Comparison of ENCODE assay signal across 7 mouse cellular contexts in the genomic region with DNA sequence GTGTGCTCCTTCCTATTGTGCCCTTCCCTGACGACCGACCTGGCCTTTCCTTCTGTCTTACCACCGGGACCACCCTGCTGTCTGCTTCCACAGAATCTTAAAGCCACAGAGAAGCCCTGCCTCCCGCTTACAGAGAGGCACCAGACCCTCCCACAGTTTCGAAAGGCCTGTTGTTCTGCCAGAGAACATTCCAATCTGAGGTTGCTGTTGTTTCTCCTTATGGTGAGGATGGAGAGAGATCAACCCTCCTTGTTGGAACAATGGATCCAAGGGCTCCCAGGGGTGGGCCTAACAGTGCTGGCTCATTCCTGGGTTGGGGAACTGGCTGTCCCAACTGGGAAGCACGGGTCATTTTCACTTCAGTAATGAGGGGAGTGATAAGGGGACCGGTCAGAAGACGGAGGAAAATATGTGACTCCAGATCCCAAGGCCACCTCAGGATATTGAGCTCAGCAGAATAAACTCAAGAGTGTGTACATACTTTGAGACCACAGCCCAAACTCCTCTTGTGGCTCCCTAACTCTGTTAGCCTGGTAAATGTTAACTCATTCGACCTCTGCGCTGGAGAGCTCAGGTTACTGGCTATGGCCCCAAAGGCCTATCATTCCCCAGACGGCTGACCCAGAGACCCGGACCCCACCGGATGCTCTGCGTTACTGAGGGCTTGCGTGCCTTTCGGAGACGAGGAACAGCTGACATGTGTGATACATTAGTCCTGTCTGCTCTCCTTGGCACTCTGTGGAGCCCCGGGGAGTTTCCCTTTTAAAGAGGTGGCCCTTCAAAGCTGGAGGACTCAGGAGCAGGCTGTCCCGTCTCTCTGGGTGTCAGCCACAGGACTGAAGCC. TPM values are rescaled to one million over a fixed set of nuclear protein-coding genes. Genes with fewer than 3 reads are reported as not detected.
DNase-seq lines count a peak whose midpoint lies in the region; ATAC-seq lines count a peak whose summit lies in the region.

TSS of gene Dpep1 (plus strand) at position 677 of the 844 bp plus-strand sequence.

- 24% methylated on average over 19 of the region's 19 CpGs for WGBS in embryonic facial prominence, embryonic 10.5 days
- 57% methylated on average over 19 of the region's 19 CpGs for WGBS in midbrain, embryonic 13.5 days

- no peaks in the 10 kb centered on the region for H3K9me3 ChIP-seq in embryonic facial prominence, embryonic 10.5 days
- H3K9me3 ChIP-seq in midbrain, embryonic 13.5 days = no peaks in the 10 kb centered on the region

- peaks cover 75% of the 10 kb centered on the region for H3K4me1 ChIP-seq in embryonic facial prominence, embryonic 10.5 days
- H3K4me1 ChIP-seq in midbrain, embryonic 13.5 days (replicated peaks) = no peaks in the 10 kb centered on the region; the same call in 1 of the 2 replicates

- no peak within 1 kb of the TSS for H3K9ac ChIP-seq in midbrain, embryonic 13.5 days (replicated peaks)

- no peak within 1 kb of the TSS for H3K4me2 ChIP-seq in midbrain, embryonic 13.5 days (replicated peaks)

- DNase-seq in embryonic facial prominence, embryonic 10.5 days (ENCODE audit: low spot score) = peak; percentile 86
- DNase-seq in heart, adult 9 months (ENCODE audit: low spot score in 2 of 2) = peak; percentile 83 to 85
- peak; percentile 81 for DNase-seq in kidney, postnatal 10 days
- peak; percentile 83 for DNase-seq in skeletal muscle tissue, adult 2 months (ENCODE audit: low read depth, low spot score)
- no peak for DNase-seq in c-Kit-positive CD71-positive TER-119-positive erythroid progenitor cells, embryonic 14.5 days (ENCODE audit: low spot score)
- DNase-seq in spleen, postnatal 14 days (ENCODE audit: low spot score in 2 of 2) = no peak

- 0 out of 2 replicates have a peak, but pooled peaks cover 4% of the 10 kb centered on the region for H3K27me3 ChIP-seq in embryonic facial prominence, embryonic 10.5 days (replicated peaks; ENCODE audit: low read depth, poor library complexity, severe bottlenecking)
- no peaks in the 10 kb centered on the region for H3K27me3 ChIP-seq in midbrain, embryonic 13.5 days

- no peak for ATAC-seq in midbrain, embryonic 13.5 days

- H3K36me3 ChIP-seq in embryonic facial prominence, embryonic 10.5 days (replicated peaks) = no peaks in the 10 kb centered on the region
- no peaks in the 10 kb centered on the region for H3K36me3 ChIP-seq in midbrain, embryonic 13.5 days

- peak within 1 kb of the TSS; percentile 81 for H3K27ac ChIP-seq in embryonic facial prominence, embryonic 10.5 days (replicated peaks)
- no peak within 1 kb of the TSS for H3K27ac ChIP-seq in midbrain, embryonic 13.5 days

- H3K4me3 ChIP-seq in embryonic facial prominence, embryonic 10.5 days = peak within 1 kb of the TSS; percentile 37
- H3K4me3 ChIP-seq in midbrain, embryonic 13.5 days (replicated peaks) = no peak within 1 kb of the TSS

RNA-seq across cellular contexts. Expression of gene Dpep1, which starts in this region (rescaled TPM):
- 10.5 and 13.0 TPM in 2 replicates for polyA plus RNA-seq in embryonic facial prominence, embryonic 10.5 days (2016; fragmentation: Nextera tagmentation; extraction: Ambion mirVana)
- not detected in 2 replicates for polyA plus RNA-seq in midbrain, embryonic 13.5 days (2015; fragmentation: Nextera tagmentation; extraction: Ambion mirVana)

Comparison
In these comparisons a context has a peak if more than half of its experiments do, and no peak if none do; other contexts are left out.
1. RNA of gene Dpep1 (polyA plus RNA-seq): 10.5 to 13.0 TPM in embryonic facial prominence, embryonic 10.5 days; not detected in midbrain, embryonic 13.5 days; every median in the first group is over 10 times any median in the second.
2. DNase-seq: peak in embryonic facial prominence, embryonic 10.5 days (single experiment), heart, adult 9 months (2 of 2), kidney, postnatal 10 days (single experiment) and skeletal muscle tissue, adult 2 months (single experiment); none in c-Kit-positive CD71-positive TER-119-positive erythroid progenitor cells, embryonic 14.5 days (single experiment) and spleen, postnatal 14 days (0 of 2).